Mouse (Mus musculus): ENCODE results near the gene Stk36. TPM values are rescaled to one million over a fixed set of nuclear protein-coding genes. Genes with fewer than 3 reads are reported as not detected.
A peak's percentile ranks its signal among the peaks of the same experiment; 100 is the strongest.

Stk36 gene
- polyA plus RNA-seq, 1 experiment from 2014 or later = 0.32 TPM

DNA sequence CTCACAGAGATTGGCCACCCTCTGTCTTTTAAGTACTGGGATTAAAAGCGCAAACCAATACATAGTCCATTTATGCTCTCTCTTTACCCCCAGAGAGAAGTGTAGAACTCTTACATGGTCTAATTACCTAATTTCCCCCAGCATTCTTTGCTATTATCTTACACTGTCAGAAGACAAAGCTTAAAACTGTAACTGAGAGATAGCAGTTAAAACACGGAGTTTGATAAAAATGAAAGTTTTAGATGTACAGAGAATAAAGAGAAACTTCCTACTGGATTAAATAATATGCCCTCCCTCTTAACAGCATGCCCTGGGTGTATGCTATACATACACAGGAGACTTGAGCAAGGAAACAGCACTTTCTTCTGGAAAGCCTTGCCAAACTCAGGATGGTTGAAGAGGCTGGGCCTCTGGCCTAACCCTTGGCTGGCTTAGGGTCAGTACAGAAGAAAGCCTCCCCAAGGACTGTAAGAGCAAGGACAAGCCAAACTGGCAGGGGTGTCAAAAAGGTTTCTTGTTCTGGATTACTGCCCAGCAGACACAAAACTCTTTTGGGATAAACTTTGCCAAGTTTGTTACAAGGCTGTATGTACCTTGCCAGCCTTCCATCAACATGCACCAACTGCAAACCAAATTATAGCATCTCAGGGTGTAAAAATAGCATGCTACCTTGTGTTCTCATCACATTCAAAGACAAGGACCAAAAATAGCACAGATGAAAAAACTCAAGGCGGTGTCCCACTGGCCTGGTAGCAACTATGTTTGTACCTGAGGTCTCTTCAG lies 16.4 kb upstream of the Stk36 start:
- peak; percentile 32; the same call in 1 of the 2 replicates for TF ChIP-seq EP300 (IDR thresholded peaks at IDR 0.05; ENCODE audit: low read depth)
- no peak for TF ChIP-seq CTCF (IDR thresholded peaks at IDR 0.05; ENCODE audit: low read depth)
- Histone ChIP-seq H3K4me3 (ENCODE audit: low read depth, low read length) (no peak overlapping the region), H3K36me3 (replicated peaks; ENCODE audit: insufficient read depth, low read length) (peaks cover 16% of the 10 kb centered on the region), H3K9me3 (ENCODE audit: low read length) (no peaks in the 10 kb centered on the region), H3K4me2 (ENCODE audit: low read depth, low read length) (no peak overlapping the region), H3K27me3 (ENCODE audit: insufficient read depth, low read length) (no peaks in the 10 kb centered on the region), H3K4me1 (ENCODE audit: insufficient read depth) (peaks cover 15% of the 10 kb centered on the region), H3K27ac (ENCODE audit: low read depth) (no peak overlapping the region), H3K9ac (replicated peaks) (no peak overlapping the region)
- 78% methylated on average over 3 of the region's 3 CpGs for WGBS (ENCODE audit: insufficient replicate concordance)
- ATAC-seq (no peak), DNase-seq (no peak)

- no peak for TF ChIP-seq EP300 (IDR thresholded peaks at IDR 0.05; ENCODE audit: low read depth)
- no peak for TF ChIP-seq CTCF (IDR thresholded peaks at IDR 0.05; ENCODE audit: low read depth)
- DNase-seq = no peak
- peaks cover 29% of the 10 kb centered on the region for H3K36me3 ChIP-seq (replicated peaks; ENCODE audit: insufficient read depth, low read length)
- under 1% methylated on average over 24 of the region's 24 CpGs for WGBS (ENCODE audit: insufficient replicate concordance)
- H3K27me3 ChIP-seq (ENCODE audit: insufficient read depth, low read length) = no peaks in the 10 kb centered on the region
- ATAC-seq = no peak
- H3K9ac ChIP-seq (replicated peaks) = peak overlapping the region; percentile 64
- peaks cover 15% of the 10 kb centered on the region for H3K4me1 ChIP-seq (ENCODE audit: insufficient read depth)
- H3K4me3 ChIP-seq (ENCODE audit: low read depth, low read length) = peak overlapping the region; percentile 73
- H3K27ac ChIP-seq (ENCODE audit: low read depth) = peak overlapping the region; percentile 79
- peak overlapping the region; percentile 77 for H3K4me2 ChIP-seq (ENCODE audit: low read depth, low read length)
- H3K9me3 ChIP-seq (ENCODE audit: low read length) = no peaks in the 10 kb centered on the region
Measured at GRCm38 (mm10) chr1:74587233-74587772, 13.9 kb upstream of the Stk36 start.

DNA sequence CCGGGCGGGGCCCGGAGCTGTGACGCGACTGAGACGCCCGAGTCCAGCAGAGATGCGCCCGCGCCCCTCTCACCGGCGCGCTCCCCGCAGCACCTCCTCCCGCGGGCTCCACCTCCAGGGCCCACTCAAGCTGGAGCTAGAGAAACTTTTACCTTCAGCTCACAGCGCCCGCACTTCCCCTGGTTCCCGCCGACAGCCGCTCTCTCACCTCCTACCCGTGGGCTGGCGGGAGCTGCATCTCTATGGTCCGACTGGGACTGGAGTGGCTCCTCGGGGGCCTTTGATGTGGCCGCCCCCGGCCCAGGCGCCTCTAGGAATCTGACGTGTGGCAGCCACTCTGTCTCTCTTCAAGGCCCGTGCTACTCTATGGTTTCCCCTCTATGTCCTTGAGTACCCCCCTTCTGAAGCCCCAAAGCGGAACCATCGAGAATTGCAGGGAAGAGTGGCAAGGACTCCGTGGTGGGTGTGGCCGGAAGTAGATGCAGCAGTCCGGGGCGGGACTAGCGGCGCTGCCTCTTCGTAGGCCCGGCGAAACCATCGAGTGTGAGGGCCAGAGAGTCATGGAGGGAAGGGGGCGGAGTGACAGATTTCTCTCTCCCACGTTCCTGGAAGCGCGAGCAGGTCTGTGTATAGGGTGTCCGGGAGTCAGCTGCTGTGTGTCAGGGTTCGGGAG lies 13.3 kb upstream of the Stk36 start, which contains the start of the genes Zfp142 and Bcs1l:
Gene Zfp142 (minus strand): TSS at position 474 of the 673 bp plus-strand sequence.
Gene Bcs1l (plus strand): TSS at position 517 of the 673 bp plus-strand sequence.
- H3K4me1 ChIP-seq (ENCODE audit: insufficient read depth) = peaks cover 15% of the 10 kb centered on the region
- TF ChIP-seq EP300 (IDR thresholded peaks at IDR 0.05; ENCODE audit: low read depth) (peak; percentile 65; the same call in 1 of the 2 replicates), CTCF (IDR thresholded peaks at IDR 0.05; ENCODE audit: low read depth) (peak; percentile 39; the same call in 1 of the 2 replicates)
- H3K27me3 ChIP-seq (ENCODE audit: insufficient read depth, low read length) = no peaks in the 10 kb centered on the region
- peak within 1 kb of the TSS; percentile 79 for H3K27ac ChIP-seq (ENCODE audit: low read depth)
- peak within 1 kb of the TSS; percentile 73 for H3K4me3 ChIP-seq (ENCODE audit: low read depth, low read length)
- peak; percentile 98 for DNase-seq
- WGBS (ENCODE audit: insufficient replicate concordance) = under 1% methylated on average over 37 of the region's 48 CpGs
- H3K36me3 ChIP-seq (replicated peaks; ENCODE audit: insufficient read depth, low read length) = peaks cover 32% of the 10 kb centered on the region
- peak; percentile 97 for ATAC-seq
- peak within 1 kb of the TSS; percentile 77 for H3K4me2 ChIP-seq (ENCODE audit: low read depth, low read length)
- no peaks in the 10 kb centered on the region for H3K9me3 ChIP-seq (ENCODE audit: low read length)
- H3K9ac ChIP-seq (replicated peaks) = peak within 1 kb of the TSS; percentile 64

DNA sequence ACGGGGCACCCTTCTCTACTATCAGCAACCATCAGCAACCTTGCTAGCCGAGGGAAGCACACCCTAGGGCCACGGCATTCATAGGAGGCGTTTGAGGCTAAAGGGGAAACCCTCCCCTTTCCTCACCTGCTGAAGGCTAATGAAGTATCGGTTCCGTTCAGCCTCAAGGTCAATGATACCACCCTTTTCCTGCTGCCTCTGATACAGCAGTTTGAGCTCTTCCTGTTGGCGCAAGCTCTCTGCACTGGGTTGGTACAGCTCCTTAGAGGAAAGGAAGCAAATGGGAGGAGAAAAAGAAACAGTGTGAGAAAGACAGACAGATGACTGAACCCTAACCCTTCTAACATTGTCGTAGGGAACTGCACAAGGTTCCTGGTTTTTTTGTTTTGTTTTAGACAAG lies 6.8 kb upstream of the Stk36 start:
- H3K4me2 ChIP-seq (ENCODE audit: low read depth, low read length) = peak overlapping the region; percentile 18; the same call in 1 of the 2 replicates
- 0 out of 2 replicates have a peak overlapping the region, but pooled peaks have one; percentile 51 for H3K27ac ChIP-seq (ENCODE audit: low read depth)
- H3K36me3 ChIP-seq (replicated peaks; ENCODE audit: insufficient read depth, low read length) = peaks cover 69% of the 10 kb centered on the region
- TF ChIP-seq EP300 (IDR thresholded peaks at IDR 0.05; ENCODE audit: low read depth) (no peak), CTCF (IDR thresholded peaks at IDR 0.05; ENCODE audit: low read depth) (no peak)
- no peaks in the 10 kb centered on the region for H3K9me3 ChIP-seq (ENCODE audit: low read length)
- ATAC-seq (no peak), DNase-seq (no peak)
- no peak overlapping the region for H3K9ac ChIP-seq (replicated peaks)
- no peak overlapping the region for H3K4me3 ChIP-seq (ENCODE audit: low read depth, low read length)
- WGBS (ENCODE audit: insufficient replicate concordance) = 40% methylated on average over 8 of the region's 8 CpGs
- H3K27me3 ChIP-seq (ENCODE audit: insufficient read depth, low read length) = no peaks in the 10 kb centered on the region
- H3K4me1 ChIP-seq (ENCODE audit: insufficient read depth) = no peaks in the 10 kb centered on the region

DNA sequence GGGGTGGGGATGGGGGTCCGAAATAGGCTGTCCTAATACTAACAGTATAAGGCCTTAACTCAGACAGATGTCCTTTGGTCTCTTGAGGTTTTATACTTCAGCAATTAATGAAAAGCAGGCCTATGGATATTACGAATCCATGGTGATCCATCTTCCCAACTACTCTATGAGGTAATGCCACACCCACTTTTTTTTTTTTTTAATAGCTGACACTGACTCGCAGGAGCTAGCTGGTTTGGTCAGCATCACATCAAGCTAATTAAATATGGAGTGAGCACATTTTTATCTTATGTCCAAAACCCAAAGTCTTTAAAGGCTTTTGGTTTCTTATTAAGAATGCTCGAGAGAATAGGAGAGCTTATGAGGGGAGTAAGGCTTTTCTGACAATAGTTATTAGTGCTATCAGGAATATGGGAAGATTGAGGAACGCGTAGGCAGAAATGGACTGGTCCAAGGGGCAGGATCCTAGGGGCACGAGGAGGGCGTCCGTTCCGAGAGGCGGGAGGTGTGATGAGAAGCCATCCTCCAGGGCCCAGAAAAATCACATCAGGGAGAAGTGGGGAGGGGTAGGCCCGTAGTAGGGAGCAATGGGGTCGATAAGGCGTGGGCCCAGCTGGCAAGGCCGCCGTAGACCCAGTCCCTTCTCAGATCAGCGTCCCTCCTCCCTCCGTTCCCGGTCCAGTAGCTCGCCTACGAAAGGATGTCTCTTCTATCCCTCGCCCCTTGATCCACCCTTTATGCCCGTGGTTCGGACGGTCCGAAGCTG lies 561 bp upstream of the Stk36 start:
- Histone ChIP-seq H3K27ac (ENCODE audit: low read depth) (peak overlapping the region; percentile 36), H3K9ac (replicated peaks) (peak overlapping the region; percentile 78), H3K4me3 (ENCODE audit: low read depth, low read length) (peak overlapping the region; percentile 79), H3K27me3 (ENCODE audit: insufficient read depth, low read length) (no peaks in the 10 kb centered on the region), H3K4me1 (ENCODE audit: insufficient read depth) (peaks cover 10% of the 10 kb centered on the region; the same call in 1 of the 2 replicates), H3K36me3 (replicated peaks; ENCODE audit: insufficient read depth, low read length) (peaks cover 20% of the 10 kb centered on the region), H3K4me2 (ENCODE audit: low read depth, low read length) (peak overlapping the region; percentile 84), H3K9me3 (ENCODE audit: low read length) (no peaks in the 10 kb centered on the region)
- DNase-seq (no peak), ATAC-seq (peak; percentile 62)
- 8% methylated on average over 24 of the region's 26 CpGs for WGBS (ENCODE audit: insufficient replicate concordance)
- no peak for TF ChIP-seq CTCF (IDR thresholded peaks at IDR 0.05; ENCODE audit: low read depth)
- no peak for TF ChIP-seq EP300 (IDR thresholded peaks at IDR 0.05; ENCODE audit: low read depth)
